Mouse (Mus musculus): ENCODE results near the gene 4933407L21Rik.

- TF ChIP-seq GATA1 (IDR thresholded peaks at IDR 0.05; ENCODE audit: borderline replicate concordance, low read length) (no peak), FLI1 (IDR thresholded peaks at IDR 0.05; ENCODE audit: low read length) (no peak)
Measured at GRCm38 (mm10) chr1:85895391-85895837, 32.9 kb upstream of the 4933407L21Rik start.
